Mouse (Mus musculus): ENCODE measurements around the gene Brpf3.

Gene Brpf3

GRCm38 (mm10) chr17:28829120-28829519 lies 28.2 kb downstream of the Brpf3 start:
- DNase-seq (ENCODE audit: low read depth), result no peak

- no peak for DNase-seq (ENCODE audit: low read depth)
Observed at GRCm38 (mm10) chr17:28831065-28831464, 30.2 kb downstream of the Brpf3 start.

GRCm38 (mm10) chr17:28832040-28832439 lies 31.1 kb downstream of the Brpf3 start:
- no peak for DNase-seq (ENCODE audit: low read depth)

GRCm38 (mm10) chr17:28832875-28833274 lies 32.0 kb downstream of the Brpf3 start:
- DNase-seq (ENCODE audit: low read depth), result no peak

- no peak for DNase-seq (ENCODE audit: low read depth)
Observed at GRCm38 (mm10) chr17:28834676-28835075, 33.8 kb downstream of the Brpf3 start.

GRCm38 (mm10) chr17:28837840-28838239 lies 37.0 kb downstream of the Brpf3 start:
- no peak for DNase-seq (ENCODE audit: low read depth)

GRCm38 (mm10) chr17:28841947-28842346 lies 41.1 kb downstream of the Brpf3 start:
- DNase-seq (ENCODE audit: low read depth), result peak; percentile 13

GRCm38 (mm10) chr17:28843665-28844064 lies 42.8 kb downstream of the Brpf3 start:
- DNase-seq (ENCODE audit: low read depth), result no peak

- no peak for DNase-seq (ENCODE audit: low read depth)
Observed at GRCm38 (mm10) chr17:28846974-28847617, 46.2 kb downstream of the Brpf3 start.

- no peak for DNase-seq (ENCODE audit: low read depth)
Observed at GRCm38 (mm10) chr17:28850511-28850910, 49.6 kb downstream of the Brpf3 start.

- DNase-seq (ENCODE audit: low read depth), result peak; percentile 71
Observed at GRCm38 (mm10) chr17:28854377-28854776, 53.5 kb downstream of the Brpf3 start.

GRCm38 (mm10) chr17:28855166-28855885 lies 54.4 kb downstream of the Brpf3 start:
- peak; percentile 68 for DNase-seq (ENCODE audit: low read depth)

GRCm38 (mm10) chr17:28856030-28856429 lies 55.1 kb downstream of the Brpf3 start:
- peak; percentile 85 for DNase-seq (ENCODE audit: low read depth)

- no peak for DNase-seq (ENCODE audit: low read depth)
Observed at GRCm38 (mm10) chr17:28858205-28858604, 57.3 kb downstream of the Brpf3 start, which contains the start of gene Pnpla1. Pnpla1 (plus strand) TSS chr17:28858411.

- DNase-seq (ENCODE audit: low read depth), result no peak
Observed at GRCm38 (mm10) chr17:28863926-28864325, 63.0 kb downstream of the Brpf3 start.

- no peak for DNase-seq (ENCODE audit: low read depth)
Observed at GRCm38 (mm10) chr17:28864464-28864863, 63.6 kb downstream of the Brpf3 start.

GRCm38 (mm10) chr17:28866921-28867320 lies 66.0 kb downstream of the Brpf3 start:
- DNase-seq (ENCODE audit: low read depth), result no peak

GRCm38 (mm10) chr17:28867381-28867780 lies 66.5 kb downstream of the Brpf3 start:
- no peak for DNase-seq (ENCODE audit: low read depth)

- no peak for DNase-seq (ENCODE audit: low read depth)
Observed at GRCm38 (mm10) chr17:28869412-28870110, 68.7 kb downstream of the Brpf3 start.

GRCm38 (mm10) chr17:28870435-28870834 lies 69.5 kb downstream of the Brpf3 start:
- no peak for DNase-seq (ENCODE audit: low read depth)

- no peak for DNase-seq (ENCODE audit: low read depth)
Observed at GRCm38 (mm10) chr17:28871831-28872230, 70.9 kb downstream of the Brpf3 start.

- DNase-seq (ENCODE audit: low read depth), result peak; percentile 64
Observed at GRCm38 (mm10) chr17:28872322-28872721, 71.4 kb downstream of the Brpf3 start.

- no peak for DNase-seq (ENCODE audit: low read depth)
Observed at GRCm38 (mm10) chr17:28874216-28874615, 73.3 kb downstream of the Brpf3 start.
